Mouse (Mus musculus) kidney, adult 18-20 months (tissue): Measurements from ENCODE around the gene Zfp446.
"Not testable (repeated sequence)": the region's sequence is repeated elsewhere in the genome, so short reads cannot be mapped to it uniquely, and the experiment has no call there.

ENCODE experiments used
- DNase-seq: peaks from one replicate; pipeline ENCODE4 v3.0.0; 2021

Gene Zfp446

DNA sequence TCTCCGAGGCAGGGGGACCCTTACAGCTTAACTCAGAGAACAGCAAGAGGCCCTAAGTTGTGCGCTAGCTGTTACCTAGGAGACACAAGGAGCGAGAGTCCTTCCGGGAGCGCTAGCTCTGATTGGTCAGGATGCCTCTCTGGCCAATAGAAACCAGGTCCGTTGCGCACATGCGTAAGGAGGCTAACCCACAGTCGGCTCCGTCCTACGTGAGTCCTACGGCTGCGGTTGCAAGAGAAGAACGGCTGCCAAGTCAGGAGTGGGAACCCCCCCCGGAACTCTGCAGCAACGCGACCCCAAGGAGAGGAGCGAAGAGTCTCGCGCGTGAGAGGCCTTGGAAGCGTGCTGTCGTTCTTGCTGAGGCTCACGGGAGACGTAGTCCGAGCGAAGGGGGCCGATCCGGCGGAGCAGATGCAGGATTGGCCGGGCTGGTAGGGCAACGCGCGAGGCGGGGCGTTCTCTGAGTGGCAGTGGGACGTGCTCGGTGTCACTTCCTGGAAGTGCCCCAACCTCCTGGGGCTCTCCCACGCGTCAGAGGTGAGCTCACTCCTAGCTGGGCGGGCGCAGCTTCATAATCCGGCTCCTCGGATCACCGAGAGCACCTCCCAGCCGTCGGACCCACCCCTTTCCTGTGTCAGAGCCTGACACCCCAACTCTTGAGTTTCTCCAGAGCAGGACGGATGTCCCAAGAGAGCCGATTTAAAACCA lies at the start of gene Zfp446:
Zfp446 (plus strand) TSS at position 167 of the 708 bp plus-strand sequence.
- DNase-seq: peak; percentile 99

DNA sequence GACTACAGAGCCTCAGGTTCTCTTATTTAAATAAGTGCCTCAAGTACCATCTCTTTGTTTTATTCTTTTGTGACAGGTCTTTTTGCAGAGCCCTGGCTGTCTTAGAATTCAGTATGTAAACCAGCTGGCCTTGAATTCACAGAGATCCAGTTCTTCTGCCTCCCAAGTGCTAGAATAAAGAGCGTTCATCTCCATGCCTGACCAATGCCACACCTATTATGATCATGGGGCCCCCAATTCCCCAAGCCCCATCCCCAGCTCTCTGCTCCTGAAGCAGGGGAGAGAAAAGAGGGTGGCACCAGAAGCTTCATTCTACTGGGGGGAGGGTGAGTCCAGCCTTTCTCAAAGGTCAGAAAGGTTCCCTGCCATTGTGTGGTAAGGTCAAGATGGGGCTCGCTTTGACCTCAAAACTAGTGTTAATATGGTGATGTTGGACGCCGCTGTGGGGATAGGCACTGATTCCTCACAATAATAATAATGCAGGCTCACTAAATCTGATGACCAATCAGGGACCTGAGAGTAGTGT lies 44.0 kb upstream of the Zfp446 start:
- DNase-seq: no peak

DNA sequence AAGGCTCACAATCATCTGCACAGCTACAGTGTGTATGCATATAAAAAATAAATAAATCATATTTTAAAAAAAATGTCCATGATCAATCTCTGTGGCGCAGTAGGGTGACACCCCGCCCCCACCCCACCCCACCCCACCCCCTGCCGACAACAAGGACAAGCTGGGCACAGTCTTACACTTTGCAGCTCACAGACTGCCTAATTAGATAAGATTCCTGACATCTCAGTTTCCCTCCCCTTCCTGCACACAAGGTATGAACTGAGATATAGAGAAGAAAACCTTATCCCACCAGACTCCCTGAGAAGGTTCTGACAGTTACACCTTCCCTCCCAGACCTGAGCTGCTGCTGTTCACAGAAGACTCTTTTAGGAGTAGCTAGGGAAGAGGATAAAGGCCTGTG lies 42.8 kb upstream of the Zfp446 start:
- no peak for DNase-seq

DNA sequence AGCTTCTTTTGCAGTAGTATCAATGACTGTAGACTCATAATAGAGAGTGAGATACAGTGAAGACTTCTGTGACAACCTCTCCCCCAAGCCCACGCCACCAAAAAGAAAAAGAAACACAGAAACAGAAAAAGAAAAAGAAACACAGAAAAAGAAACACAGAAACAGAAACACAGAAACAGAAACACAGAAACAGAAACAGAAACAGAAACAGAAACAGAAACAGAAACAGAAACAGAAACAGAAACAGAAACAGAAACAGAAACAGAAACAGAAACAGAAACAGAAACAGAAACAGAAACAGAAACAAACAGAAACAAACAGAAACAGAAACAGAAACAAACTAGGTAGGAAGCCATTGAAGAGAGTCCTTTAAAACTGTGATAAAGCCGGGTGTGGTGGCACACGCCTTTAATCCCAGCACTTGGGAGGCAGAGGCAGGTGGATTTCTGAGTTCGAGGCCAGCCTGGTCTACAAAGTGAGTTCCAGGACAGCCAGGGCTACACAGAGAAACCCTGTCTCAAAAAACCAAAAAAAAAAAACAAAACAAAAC lies 40.3 kb upstream of the Zfp446 start:
- DNase-seq: not testable (repeated sequence)

DNA sequence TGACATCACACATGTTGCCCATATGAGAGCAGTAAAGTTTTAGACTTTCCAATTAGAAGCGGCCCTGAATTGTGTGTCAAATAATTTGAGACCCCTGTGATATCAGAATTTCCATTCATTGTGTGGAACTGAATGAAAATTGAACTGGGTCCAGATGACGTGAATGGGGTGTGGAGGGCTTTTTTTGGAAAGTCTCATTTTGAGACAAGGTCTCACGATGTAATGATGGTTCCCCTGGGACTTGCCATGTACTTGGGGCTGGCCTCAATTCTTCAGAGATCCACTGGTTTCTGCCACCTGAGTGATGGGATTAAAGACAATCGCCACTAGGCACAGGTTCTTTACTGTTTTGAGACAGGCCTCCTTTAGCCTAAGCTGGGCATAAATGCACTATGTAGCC lies 37.0 kb upstream of the Zfp446 start:
- DNase-seq: no peak

DNA sequence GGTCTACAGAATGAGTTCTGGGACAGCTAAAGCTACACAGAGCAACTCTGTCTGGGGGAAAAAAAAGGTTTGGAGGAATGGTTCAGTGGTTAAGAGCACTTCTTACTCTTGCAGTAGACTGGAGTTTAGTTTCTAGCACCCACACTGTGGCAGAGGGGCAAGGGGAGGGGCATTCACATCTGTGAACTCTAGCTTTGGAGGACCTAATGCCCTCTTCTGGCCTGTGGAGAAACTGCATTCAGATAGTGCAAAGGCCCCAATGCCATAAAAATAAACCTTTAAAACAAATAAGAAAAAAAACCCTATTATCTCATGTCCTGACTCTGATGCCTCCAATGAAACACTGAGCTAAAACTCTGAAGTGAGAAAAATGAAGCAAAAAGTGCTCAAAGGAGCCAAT lies 34.2 kb upstream of the Zfp446 start:
- no peak for DNase-seq

DNA sequence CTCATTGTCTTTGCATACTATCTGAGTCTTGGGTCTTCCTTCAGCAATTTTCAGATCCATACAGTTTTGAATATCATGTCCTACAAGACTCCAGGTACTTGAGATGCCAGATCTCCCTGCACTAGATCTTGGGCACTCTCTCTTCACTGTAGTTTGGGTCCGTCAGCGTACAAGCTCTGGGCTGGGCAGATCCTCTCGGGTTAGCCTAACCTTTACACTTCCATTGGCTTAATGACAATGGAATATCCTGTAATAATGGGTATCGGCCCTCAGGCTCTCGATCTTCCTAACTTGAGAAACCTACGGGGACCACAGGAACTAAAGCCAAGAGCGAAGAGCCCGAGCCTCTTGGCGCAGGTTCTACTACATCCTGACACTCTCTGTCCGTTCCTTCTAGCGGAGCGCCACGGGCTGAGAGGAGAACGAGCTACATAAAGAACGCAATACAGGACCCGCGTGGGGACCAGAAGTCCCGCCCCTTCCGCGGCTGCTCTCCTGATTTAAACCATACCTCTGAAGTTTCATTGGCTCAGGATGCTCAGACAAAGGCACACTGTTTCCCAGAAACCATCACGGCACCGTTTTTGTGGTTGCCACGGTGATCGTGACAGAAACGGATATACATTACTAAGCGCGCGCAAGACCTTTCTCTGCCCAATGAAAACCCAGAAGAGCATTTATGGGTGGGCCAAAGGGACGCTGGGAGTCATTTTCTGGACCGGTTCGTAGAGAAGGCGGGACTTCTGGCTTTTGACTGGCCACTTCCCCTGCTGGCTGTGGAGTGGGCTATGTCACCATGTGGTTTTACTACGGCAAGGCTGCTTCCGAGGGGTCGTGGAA lies 28.4 kb upstream of the Zfp446 start:
- peak; percentile 92 for DNase-seq

DNA sequence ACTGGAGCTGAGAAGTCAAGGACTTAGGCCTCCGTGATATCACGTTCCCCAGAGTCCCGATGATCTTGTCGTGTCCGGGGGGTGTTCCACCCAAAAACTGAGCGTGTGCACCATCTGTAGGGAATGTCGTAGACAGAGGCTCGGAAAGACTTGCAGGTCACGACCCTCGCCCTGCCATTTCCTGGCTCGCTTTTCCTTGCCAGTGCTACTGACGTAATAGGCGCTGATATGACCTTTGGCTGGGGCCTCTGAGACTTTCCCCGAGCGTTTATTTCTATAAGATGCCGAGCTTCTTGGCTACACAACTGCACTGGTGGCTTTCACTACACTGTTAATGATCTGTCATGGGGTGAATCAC lies 27.8 kb upstream of the Zfp446 start:
- DNase-seq: no peak

DNA sequence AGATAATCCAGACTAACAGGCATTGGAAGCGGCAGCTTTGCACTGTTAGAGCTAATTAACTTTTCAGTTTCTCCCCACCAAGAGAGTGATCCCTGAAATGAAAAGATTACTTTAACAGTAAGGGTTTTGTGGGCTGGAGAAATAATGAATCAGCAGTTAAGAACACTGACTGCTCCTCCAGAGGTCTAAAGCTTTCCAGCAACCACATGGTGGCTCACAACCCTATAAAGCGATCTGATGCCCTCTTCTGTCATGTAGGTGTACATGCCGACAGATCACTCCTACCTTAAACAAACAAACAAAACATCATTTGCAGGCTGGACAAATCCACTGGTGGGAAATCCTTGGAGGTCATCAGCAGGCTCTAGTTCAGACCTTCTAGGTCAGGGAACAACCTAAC lies 22.8 kb upstream of the Zfp446 start:
- DNase-seq: no peak

DNA sequence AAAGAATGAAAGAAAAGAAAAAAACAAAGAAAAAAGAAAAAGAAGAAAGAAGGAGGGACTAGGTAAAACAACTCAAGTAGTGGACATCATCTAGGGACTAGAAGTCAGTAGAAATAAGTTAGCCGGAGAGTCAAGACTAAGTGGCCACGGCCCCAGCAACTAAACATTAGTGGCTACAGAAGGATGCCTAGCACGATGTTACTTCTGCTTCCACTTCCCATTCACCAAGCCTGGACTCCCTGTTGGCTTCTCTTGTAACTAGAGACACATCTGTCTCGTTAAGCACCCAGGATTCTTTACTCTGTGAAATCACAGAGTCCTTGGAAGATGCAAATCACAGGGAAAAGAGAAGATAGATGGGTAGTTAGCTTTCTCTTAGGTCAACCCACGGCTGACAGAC lies 20.1 kb upstream of the Zfp446 start:
- no peak for DNase-seq

DNA sequence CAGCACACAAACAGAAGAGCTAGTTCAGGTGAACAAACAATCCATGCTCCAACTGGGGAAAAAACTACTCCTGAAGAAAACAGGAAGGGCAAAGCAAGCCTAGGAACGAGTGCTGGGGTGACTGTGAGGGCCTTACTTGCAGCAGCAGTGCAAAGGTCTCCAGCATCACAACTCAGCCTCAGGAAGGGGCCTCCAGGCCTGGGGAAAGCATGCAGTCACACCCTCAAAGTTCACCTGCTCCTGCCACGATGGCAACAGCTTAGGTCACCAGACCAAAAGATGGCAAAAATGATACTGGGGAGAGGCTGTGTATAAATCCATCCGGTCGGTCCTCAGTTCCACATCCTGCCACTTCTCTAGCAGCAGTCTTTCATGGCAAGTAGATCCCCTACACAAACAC lies 18.7 kb upstream of the Zfp446 start:
- no peak for DNase-seq

DNA sequence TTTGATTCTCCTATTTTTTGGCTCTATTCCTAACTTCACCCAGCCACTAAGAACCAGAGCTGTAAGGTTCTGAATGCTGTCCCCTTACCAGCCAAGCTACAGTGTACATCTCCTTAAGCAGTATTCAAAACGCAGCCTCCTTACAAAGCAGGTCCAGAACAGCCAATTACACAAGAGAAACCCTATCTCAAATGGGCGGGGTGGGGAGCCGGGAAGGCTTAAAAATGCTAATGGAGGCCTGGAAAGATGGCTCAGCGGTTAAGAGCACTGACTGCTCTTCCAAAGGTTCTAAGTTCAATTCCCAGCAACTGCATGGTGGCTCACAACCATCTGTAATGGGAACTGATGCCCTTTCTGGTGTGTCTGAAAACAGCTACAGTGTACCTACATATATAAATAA lies 17.9 kb upstream of the Zfp446 start:
- no peak for DNase-seq

DNA sequence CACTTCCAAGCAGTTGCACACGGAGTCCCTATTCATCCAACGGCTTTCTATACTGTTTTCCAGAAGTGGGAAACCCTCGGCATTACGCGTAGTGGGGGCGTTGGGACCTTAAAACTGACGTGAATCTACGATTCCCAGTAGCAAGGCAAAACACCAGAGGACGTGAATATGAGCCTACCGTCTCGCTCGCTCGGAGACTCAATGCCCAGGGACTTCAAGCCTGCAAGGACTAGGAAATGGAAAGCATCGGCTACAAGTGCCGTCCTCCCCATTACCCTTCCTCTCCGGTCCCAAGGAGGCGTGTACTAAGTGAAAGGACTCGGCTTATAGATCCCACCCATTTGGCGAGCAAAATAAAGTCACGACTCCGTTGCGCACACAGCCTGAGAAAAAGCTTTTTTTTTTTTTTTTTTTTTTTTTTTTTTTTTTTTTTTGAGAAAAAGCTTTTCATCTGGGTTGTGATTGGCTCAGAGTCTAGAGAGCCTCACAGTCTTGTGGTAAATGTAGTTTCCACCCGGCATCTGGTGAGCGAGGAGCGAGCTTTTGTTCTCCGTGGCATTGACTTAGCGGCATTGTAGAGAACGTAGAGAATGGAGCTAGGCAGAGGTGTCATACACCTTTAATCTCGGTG lies 16.0 kb upstream of the Zfp446 start:
- DNase-seq: peak; percentile 48

DNA sequence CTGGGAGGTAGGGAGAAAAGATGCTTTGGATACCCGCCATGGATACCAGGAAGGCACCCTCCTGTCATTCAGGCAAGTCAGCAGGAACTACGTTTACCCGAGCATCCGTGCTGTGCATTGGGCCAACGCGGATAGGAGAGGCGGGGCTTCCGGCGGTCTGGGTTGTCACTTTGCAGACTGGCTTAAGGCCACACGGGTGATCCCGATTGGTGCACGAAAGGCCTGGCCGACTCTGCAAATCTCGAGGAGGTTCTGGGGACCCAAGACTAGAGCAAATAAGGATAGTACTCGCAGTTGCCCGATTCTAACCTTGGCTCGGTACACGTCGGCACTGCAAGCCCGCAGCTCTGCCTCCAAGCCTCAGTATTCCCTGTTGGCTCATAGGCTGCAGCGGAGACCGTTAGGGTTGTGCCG lies 12.0 kb upstream of the Zfp446 start, which contains the start of gene Zfp324:
Zfp324 (plus strand) TSS at position 161 of the 414 bp plus-strand sequence.
- peak; percentile 91 for DNase-seq

DNA sequence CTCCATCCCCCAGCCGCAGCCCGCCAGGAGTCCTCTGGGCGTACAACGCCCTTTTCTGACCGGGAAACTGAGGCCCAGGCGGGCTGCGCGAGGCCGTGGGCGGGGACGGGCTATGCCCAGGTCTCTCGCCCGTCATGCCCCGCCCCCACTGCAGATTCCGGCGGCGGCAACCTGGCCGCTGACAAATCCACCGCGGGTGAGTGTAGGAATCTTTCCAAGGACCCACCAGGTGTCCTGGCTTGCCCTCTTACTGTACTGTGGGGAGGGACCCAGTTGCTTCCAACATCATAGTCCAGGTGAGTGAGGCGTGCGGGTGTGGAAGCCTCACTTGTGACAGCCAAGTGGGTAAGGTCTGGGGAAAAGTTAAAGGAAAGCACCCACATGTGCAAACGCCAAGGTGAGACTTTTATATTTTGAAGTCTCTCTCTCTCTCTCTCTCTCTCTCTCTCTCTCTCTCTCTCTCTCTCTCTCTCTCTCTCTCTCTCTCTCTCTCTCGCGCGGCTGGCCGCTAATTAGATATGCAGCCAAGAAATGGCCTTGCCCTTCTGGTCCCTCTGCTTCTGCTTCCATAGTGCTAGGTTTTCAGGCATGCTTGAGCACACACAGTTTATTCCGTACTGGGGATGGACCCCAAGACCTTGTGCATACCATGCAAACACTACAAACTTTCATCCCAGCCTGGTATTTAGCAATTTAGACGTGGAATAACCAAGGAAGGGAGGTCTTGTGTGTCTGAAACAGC lies 11.4 kb upstream of the Zfp446 start:
- peak; percentile 81 for DNase-seq

DNA sequence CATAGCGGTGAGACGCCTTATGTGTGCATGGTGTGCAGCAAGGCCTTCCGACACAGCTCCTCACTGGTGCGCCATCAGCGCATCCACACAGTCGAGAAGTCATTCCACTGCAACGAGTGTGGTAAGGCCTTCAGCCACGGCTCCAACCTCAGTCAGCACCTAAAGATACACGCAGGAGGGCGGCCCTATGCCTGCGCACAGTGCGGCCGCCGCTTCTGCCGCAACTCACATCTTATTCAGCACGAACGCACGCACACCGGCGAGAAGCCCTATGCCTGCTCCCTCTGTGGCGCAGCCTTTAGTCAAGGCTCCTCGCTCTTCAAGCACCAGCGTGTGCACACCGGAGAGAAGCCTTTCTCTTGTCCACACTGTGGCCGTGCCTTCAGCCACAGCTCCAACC lies 6.7 kb upstream of the Zfp446 start:
- DNase-seq: no peak

DNA sequence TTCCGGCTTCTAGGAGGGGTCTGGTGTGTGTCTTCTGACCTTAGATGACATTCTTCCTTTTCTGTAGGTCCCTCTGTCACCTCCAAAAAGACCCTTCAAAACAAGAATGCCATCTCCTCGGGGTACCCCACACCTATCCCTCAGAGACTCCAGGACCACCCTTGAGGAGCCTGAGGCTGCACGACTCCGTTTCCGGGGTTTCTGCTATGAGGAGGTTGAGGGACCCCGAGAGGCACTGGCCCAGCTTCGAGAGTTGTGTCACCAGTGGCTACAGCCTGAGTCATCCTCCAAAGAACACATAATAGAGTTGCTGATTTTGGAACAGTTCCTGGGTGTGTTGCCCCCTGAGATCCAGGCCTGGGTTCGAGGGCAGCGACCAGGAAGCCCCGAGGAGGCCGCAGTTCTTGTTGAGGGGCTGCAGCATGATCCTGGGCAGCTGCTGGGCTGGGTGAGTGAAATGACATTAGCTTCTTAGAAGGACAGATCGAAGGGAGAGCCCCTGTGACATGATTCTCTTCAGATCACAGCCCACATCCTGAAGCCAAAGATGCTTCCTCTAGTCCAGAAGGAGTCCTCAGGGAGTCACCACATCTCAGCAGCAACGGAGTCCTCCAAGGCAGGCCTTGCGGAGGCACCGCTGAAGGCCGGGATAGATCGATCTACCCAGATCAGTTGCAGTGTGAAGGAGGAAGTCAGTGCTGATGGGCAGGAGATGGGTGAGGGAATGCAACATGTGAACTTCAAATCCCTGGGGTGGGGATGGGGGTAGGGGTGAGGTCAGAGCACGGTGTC lies 1.5 kb downstream of the Zfp446 start:
- DNase-seq: no peak

DNA sequence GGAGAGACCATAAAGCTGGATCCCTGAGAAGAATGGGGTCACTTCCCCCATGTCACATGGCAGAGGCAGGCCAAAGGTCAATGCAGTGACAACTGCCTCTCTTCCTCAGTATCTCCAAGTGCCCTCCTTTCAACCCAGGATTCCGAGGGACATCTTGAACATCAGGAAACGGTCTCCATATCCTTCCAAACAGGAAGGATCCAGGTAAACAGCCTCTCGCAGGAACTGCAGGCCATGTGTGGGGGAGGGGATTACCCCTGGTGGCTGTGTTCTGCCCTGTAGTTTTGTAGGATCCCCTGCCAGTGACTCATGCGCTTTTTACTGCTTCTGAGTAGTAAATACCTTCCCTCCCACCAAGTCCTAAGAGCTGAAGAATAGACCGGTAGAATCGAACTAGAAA lies 2.1 kb downstream of the Zfp446 start:
- DNase-seq: no peak

DNA sequence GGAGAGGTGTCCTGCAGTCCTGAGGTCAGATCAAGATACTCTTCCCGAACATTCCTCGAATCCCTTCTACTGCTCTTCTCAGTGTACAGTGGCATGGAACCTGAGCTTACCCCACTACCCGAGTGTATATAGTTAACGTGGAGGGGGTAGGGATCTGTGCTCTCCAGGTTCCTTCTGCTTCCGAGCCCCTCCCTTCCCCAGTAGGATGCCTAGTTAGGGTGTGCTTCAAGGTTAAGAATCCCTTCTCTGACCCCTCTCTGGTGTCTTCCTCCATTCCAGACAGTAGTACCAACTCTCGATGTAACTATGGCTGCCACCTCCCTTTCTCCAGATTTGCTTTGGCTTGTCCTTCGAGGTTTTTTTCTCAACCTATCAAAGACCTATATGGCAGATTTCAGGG lies 2.6 kb downstream of the Zfp446 start:
- DNase-seq: no peak

DNA sequence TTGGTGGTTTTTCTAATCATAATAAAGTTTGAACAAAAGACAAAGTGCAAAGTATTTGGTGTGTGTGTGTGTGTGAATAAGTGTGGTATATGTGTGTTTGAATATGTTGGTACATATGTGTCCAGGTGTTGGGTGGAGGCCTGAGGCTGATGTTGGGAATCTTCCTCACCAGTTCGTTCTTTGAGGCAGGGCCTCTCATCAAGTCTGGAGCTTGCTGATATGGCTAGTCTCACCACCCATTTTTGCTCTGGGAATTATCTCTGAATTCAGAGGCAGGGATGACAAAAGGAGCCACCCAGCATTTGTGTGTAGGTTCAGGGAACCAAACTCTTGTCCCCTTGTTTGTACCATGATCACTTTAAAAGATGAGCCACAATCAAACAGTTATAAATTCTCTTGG lies 8.1 kb downstream of the Zfp446 start:
- no peak for DNase-seq

DNA sequence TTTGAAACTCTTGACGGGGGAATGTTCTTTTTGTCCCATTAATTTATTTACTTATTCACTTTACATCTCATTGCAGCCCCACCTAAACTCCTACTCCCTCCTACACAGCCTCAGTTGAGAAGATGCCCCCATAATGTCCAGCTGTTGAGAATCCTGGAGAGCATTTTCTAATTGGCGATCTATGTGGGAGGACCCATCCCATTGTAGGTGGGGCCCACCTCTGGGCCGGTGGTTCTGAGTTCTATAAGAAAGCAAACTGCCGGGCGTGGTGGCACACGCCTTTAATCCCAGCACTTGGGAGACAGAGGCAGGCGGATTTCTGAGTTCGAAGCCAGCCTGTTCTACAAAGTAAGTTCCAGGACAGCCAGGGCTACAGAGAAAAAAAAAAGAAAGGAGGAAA lies 9.3 kb downstream of the Zfp446 start:
- DNase-seq: no peak
